Mouse (Mus musculus) macrophage (primary cell): ENCODE data around the gene Pus7. TPM values are rescaled to one million over a fixed set of nuclear protein-coding genes. Genes with fewer than 3 reads are reported as not detected.

ENCODE experiments used
- H3K27ac ChIP-seq: fragments of 350-480 bp; formaldehyde crosslinking; 2 replicates; pipeline ENCODE4 v1.9.0; 2021
- H3K36me3 ChIP-seq: fragments of 350-480 bp; formaldehyde crosslinking; 2 replicates; pipeline ENCODE4 v1.9.0; 2021; ENCODE audit errors: inconsistent target
- H3K4me3 ChIP-seq: fragments of 350-480 bp; formaldehyde crosslinking; 2 replicates; pipeline ENCODE4 v1.9.0; 2021; ENCODE audit errors: inconsistent target
- H3K79me2 ChIP-seq: fragments of 350-480 bp; formaldehyde crosslinking; 2 replicates; pipeline ENCODE4 v1.9.0; 2021; ENCODE audit errors: inconsistent target
- WGBS: methylation state at CpG from one replicate; pipeline ENCODE4 v1.1.7; 2026; ENCODE audit warnings: inconsistent platforms; ENCODE audit not compliant: missing documents; 5-methylcytosine and 5-hydroxymethylcytosine counted together
- polyA plus RNA-seq: library from polyadenylated mRNA; stranded (reverse); fragments of 250-400 nt; gene quantifications from 3 replicates; pipeline ENCODE4 v1.2.4, GENCODE M21; 2018; ENCODE audit warnings: inconsistent platforms

The Pus7 gene
- polyA plus RNA-seq, 1 experiment from 2014 or later, result 7.1 TPM

GRCm38 (mm10) chr5:23781172-23781571 lies 2.3 kb downstream of the Pus7 start:
- Histone ChIP-seq H3K27ac (no peak overlapping the region), H3K79me2 (peaks cover 23% of the 10 kb centered on the region; the same call in 1 of the 2 replicates), H3K36me3 (no peaks in the 10 kb centered on the region), H3K4me3 (no peak overlapping the region)
- 97% methylated on average over 4 of the region's 4 CpGs for WGBS

- Histone ChIP-seq H3K36me3 (no peaks in the 10 kb centered on the region), H3K79me2 (peaks cover 23% of the 10 kb centered on the region; the same call in 1 of the 2 replicates), H3K4me3 (no peak overlapping the region), H3K27ac (no peak overlapping the region)
- 88% methylated on average over 4 of the region's 4 CpGs for WGBS
These were observed 3.0 kb downstream of the Pus7 start for GRCm38 (mm10) chr5:23780516-23780915.

- no peaks in the 10 kb centered on the region for H3K79me2 ChIP-seq
- no peaks in the 10 kb centered on the region for H3K36me3 ChIP-seq
- H3K4me3 ChIP-seq, result no peak overlapping the region
- WGBS, result 75% methylated on average over 6 of the region's 6 CpGs
- no peak overlapping the region for H3K27ac ChIP-seq
These were observed 9.3 kb downstream of the Pus7 start for GRCm38 (mm10) chr5:23774186-23774585.

- WGBS, result 92% methylated on average over 7 of the region's 8 CpGs
- Histone ChIP-seq H3K27ac (no peak overlapping the region), H3K79me2 (no peaks in the 10 kb centered on the region), H3K36me3 (no peaks in the 10 kb centered on the region), H3K4me3 (no peak overlapping the region)
These were observed 12.4 kb downstream of the Pus7 start for GRCm38 (mm10) chr5:23771105-23771504.

GRCm38 (mm10) chr5:23764557-23764956 lies 19.0 kb downstream of the Pus7 start:
- Histone ChIP-seq H3K79me2 (no peaks in the 10 kb centered on the region), H3K27ac (no peak overlapping the region), H3K4me3 (no peak overlapping the region), H3K36me3 (no peaks in the 10 kb centered on the region)
- WGBS, result 97% methylated on average over 5 of the region's 5 CpGs

- WGBS, result 91% methylated on average over 6 of the region's 6 CpGs
- Histone ChIP-seq H3K79me2 (no peaks in the 10 kb centered on the region), H3K27ac (no peak overlapping the region), H3K4me3 (no peak overlapping the region), H3K36me3 (no peaks in the 10 kb centered on the region)
These were observed 21.0 kb downstream of the Pus7 start for GRCm38 (mm10) chr5:23762531-23762930.

GRCm38 (mm10) chr5:23758633-23759032 lies 24.9 kb downstream of the Pus7 start:
- 72% methylated on average over 2 of the region's 2 CpGs for WGBS
- Histone ChIP-seq H3K27ac (no peak overlapping the region), H3K4me3 (no peak overlapping the region), H3K79me2 (no peaks in the 10 kb centered on the region), H3K36me3 (no peaks in the 10 kb centered on the region)

GRCm38 (mm10) chr5:23756368-23756767 lies 27.1 kb downstream of the Pus7 start:
- Histone ChIP-seq H3K27ac (no peak overlapping the region), H3K4me3 (no peak overlapping the region), H3K36me3 (no peaks in the 10 kb centered on the region), H3K79me2 (no peaks in the 10 kb centered on the region)
- WGBS, result 98% methylated on average over 4 of the region's 4 CpGs

GRCm38 (mm10) chr5:23755591-23755990 lies 27.9 kb downstream of the Pus7 start:
- H3K36me3 ChIP-seq, result no peaks in the 10 kb centered on the region

GRCm38 (mm10) chr5:23749882-23750281 lies 33.6 kb downstream of the Pus7 start:
- no peaks in the 10 kb centered on the region for H3K36me3 ChIP-seq
- WGBS, result 95% methylated on average over 2 of the region's 2 CpGs

More at GRCm38 (mm10) chr5:23755591-23755990, 27.9 kb downstream of the Pus7 start:
- no peak overlapping the region for H3K27ac ChIP-seq
- H3K79me2 ChIP-seq, result no peaks in the 10 kb centered on the region
- WGBS, result 97% methylated on average over 9 of the region's 9 CpGs
- H3K4me3 ChIP-seq, result no peak overlapping the region

GRCm38 (mm10) chr5:23743261-23743660 lies 40.2 kb downstream of the Pus7 start:
- Histone ChIP-seq H3K79me2 (no peaks in the 10 kb centered on the region), H3K4me3 (no peak overlapping the region), H3K27ac (no peak overlapping the region), H3K36me3 (no peaks in the 10 kb centered on the region)
- WGBS, result 94% methylated on average over 12 of the region's 12 CpGs

More at GRCm38 (mm10) chr5:23749882-23750281, 33.6 kb downstream of the Pus7 start:
- Histone ChIP-seq H3K4me3 (no peak overlapping the region), H3K27ac (no peak overlapping the region), H3K79me2 (no peaks in the 10 kb centered on the region)

GRCm38 (mm10) chr5:23737111-23737510 lies 46.4 kb downstream of the Pus7 start:
- WGBS, result 88% methylated on average over 4 of the region's 4 CpGs
- Histone ChIP-seq H3K4me3 (no peak overlapping the region), H3K79me2 (no peaks in the 10 kb centered on the region), H3K27ac (no peak overlapping the region), H3K36me3 (no peaks in the 10 kb centered on the region)

- H3K4me3 ChIP-seq, result no peak overlapping the region
- H3K27ac ChIP-seq, result no peak overlapping the region
- no peaks in the 10 kb centered on the region for H3K36me3 ChIP-seq
- WGBS, result 90% methylated on average over 4 of the region's 4 CpGs
- no peaks in the 10 kb centered on the region for H3K79me2 ChIP-seq
These were observed 47.1 kb downstream of the Pus7 start for GRCm38 (mm10) chr5:23736366-23736765.

GRCm38 (mm10) chr5:23721956-23722355 lies 61.6 kb downstream of the Pus7 start:
- H3K79me2 ChIP-seq, result no peaks in the 10 kb centered on the region
- H3K4me3 ChIP-seq, result no peak overlapping the region
- no peak overlapping the region for H3K27ac ChIP-seq
- 82% methylated on average over 2 of the region's 2 CpGs for WGBS
- H3K36me3 ChIP-seq, result no peaks in the 10 kb centered on the region

- WGBS, result 72% methylated on average over 4 of the region's 4 CpGs
- Histone ChIP-seq H3K36me3 (no peaks in the 10 kb centered on the region), H3K27ac (no peak overlapping the region), H3K79me2 (no peaks in the 10 kb centered on the region), H3K4me3 (no peak overlapping the region)
These were observed 64.6 kb downstream of the Pus7 start for GRCm38 (mm10) chr5:23718881-23719328.

GRCm38 (mm10) chr5:23718182-23718534 lies 65.4 kb downstream of the Pus7 start:
- H3K4me3 ChIP-seq, result no peak overlapping the region
- H3K36me3 ChIP-seq, result no peaks in the 10 kb centered on the region
- no peak overlapping the region for H3K27ac ChIP-seq
- no peaks in the 10 kb centered on the region for H3K79me2 ChIP-seq
- WGBS, result 58% methylated on average over 1 of the region's 1 CpGs
